Mouse (Mus musculus): Measurements from ENCODE around the gene Mrpl1. TPM values are rescaled to one million over a fixed set of nuclear protein-coding genes. Genes with fewer than 3 reads are reported as not detected.

Mrpl1 gene
- polyA plus RNA-seq, 1 experiment = 9.0 TPM

DNA sequence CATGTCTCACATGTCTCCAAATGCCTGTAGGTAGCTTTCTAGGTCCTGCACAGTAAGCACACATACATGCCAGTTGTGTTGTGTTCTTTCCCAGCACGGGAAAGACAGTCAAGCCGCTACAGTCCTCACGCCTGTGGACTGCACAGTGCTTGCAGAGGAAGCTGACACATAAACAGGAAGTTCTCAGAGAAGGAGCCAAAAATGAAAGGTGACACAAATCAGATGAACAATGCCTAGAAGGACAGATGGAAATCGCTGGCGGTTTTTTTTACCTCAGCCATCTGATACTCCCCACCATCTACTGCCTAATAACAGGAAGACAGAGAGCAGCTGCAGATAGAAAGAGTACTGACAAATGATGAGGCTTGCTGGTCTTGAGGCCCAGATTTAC, 45.3 kb upstream of the Mrpl1 start, which contains the start of gene Cnot6l:
Gene Cnot6l (minus strand): TSS at position 151 of the 391 bp plus-strand sequence.
- TF ChIP-seq CTCF (IDR thresholded peaks at IDR 0.05; ENCODE audit: control insufficient read depth, insufficient read depth, insufficient replicate concordance, low read depth, low read length) = no peak
- Histone ChIP-seq H3K36me3 (ENCODE audit: control insufficient read depth, insufficient read depth, low read length) (no peaks in the 10 kb centered on the region), H3K4me1 (ENCODE audit: control insufficient read depth, insufficient read depth, low read length) (peaks cover 5% of the 10 kb centered on the region), H3K27ac (ENCODE audit: control insufficient read depth, insufficient read depth, low read depth, low read length) (peak within 1 kb of the TSS; percentile 95), H3K4me3 (ENCODE audit: control insufficient read depth, low read depth, low read length) (peak within 1 kb of the TSS; percentile 97), H3K27me3 (ENCODE audit: control insufficient read depth, insufficient read depth, low read length) (no peaks in the 10 kb centered on the region)

GRCm38 (mm10) chr5:96166761-96167160, 42.5 kb upstream of the Mrpl1 start:
- TF ChIP-seq CTCF (IDR thresholded peaks at IDR 0.05; ENCODE audit: control insufficient read depth, insufficient read depth, insufficient replicate concordance, low read depth, low read length) (no peak), POLR2A (IDR thresholded peaks at IDR 0.05; ENCODE audit: control insufficient read depth, low read depth, low read length) (no peak)
- H3K4me1 ChIP-seq (ENCODE audit: control insufficient read depth, insufficient read depth, low read length) = peaks cover 5% of the 10 kb centered on the region
- H3K27ac ChIP-seq (ENCODE audit: control insufficient read depth, insufficient read depth, low read depth, low read length) = no peak overlapping the region
- no peaks in the 10 kb centered on the region for H3K27me3 ChIP-seq (ENCODE audit: control insufficient read depth, insufficient read depth, low read length)
- H3K36me3 ChIP-seq (ENCODE audit: control insufficient read depth, insufficient read depth, low read length) = no peaks in the 10 kb centered on the region
- no peak overlapping the region for H3K4me3 ChIP-seq (ENCODE audit: control insufficient read depth, low read depth, low read length)

DNA sequence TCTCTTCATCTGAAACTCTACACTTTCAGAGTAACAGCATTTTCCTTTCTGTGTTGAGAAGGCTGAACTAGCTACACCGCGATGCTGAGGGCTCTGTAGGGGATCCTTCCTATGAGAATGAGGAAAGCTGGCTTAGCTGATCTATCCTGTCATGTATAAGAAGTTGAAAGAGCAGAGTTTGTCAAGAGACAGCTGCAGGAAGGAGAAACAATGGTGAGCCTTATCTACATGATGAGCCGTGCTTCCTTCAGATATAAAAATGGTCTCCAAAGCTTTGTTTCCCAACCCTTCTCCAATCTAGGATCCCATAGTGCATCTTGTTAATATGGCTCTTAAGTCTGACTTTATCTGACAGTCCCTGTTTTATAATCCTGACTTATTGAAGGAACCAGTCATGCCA, 38.9 kb upstream of the Mrpl1 start:
- no peaks in the 10 kb centered on the region for H3K27me3 ChIP-seq (ENCODE audit: control insufficient read depth, insufficient read depth, low read length)
- no peak for TF ChIP-seq POLR2A (IDR thresholded peaks at IDR 0.05; ENCODE audit: control insufficient read depth, low read depth, low read length)
- no peak for TF ChIP-seq CTCF (IDR thresholded peaks at IDR 0.05; ENCODE audit: control insufficient read depth, insufficient read depth, insufficient replicate concordance, low read depth, low read length)
- no peaks in the 10 kb centered on the region for H3K36me3 ChIP-seq (ENCODE audit: control insufficient read depth, insufficient read depth, low read length)
- no peak overlapping the region for H3K27ac ChIP-seq (ENCODE audit: control insufficient read depth, insufficient read depth, low read depth, low read length)
- H3K4me3 ChIP-seq (ENCODE audit: control insufficient read depth, low read depth, low read length) = no peak overlapping the region
- no peaks in the 10 kb centered on the region for H3K4me1 ChIP-seq (ENCODE audit: control insufficient read depth, insufficient read depth, low read length)

- Histone ChIP-seq H3K27ac (ENCODE audit: control insufficient read depth, insufficient read depth, low read depth, low read length) (no peak overlapping the region), H3K4me3 (ENCODE audit: control insufficient read depth, low read depth, low read length) (no peak overlapping the region), H3K36me3 (ENCODE audit: control insufficient read depth, insufficient read depth, low read length) (no peaks in the 10 kb centered on the region), H3K4me1 (ENCODE audit: control insufficient read depth, insufficient read depth, low read length) (peaks cover under 1% of the 10 kb centered on the region; the same call in 1 of the 2 replicates), H3K27me3 (ENCODE audit: control insufficient read depth, insufficient read depth, low read length) (no peaks in the 10 kb centered on the region)
- no peak for TF ChIP-seq CTCF (IDR thresholded peaks at IDR 0.05; ENCODE audit: control insufficient read depth, insufficient read depth, insufficient replicate concordance, low read depth, low read length)
- TF ChIP-seq POLR2A (IDR thresholded peaks at IDR 0.05; ENCODE audit: control insufficient read depth, low read depth, low read length) = no peak
Measured at GRCm38 (mm10) chr5:96171765-96172164, 37.5 kb upstream of the Mrpl1 start.

DNA sequence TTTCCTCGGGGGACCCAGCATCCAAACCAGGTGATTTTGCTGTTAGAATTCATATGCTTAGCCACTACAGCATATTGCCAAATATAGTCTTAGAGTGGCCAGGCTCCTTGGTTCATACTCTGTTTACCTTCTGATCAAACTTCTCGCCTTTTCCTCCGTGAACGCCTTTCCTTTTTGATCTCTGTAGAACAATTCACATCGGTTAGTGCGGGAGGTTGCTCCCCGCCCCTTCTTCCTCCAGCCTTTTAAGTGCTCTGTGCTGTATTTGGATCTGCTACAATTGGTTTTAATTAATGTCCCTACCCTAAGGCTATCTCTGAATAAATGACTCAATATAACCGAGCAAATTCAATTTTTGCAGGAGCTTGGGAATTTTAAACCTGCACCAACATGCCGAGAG, 33.2 kb upstream of the Mrpl1 start:
- no peak for TF ChIP-seq CTCF (IDR thresholded peaks at IDR 0.05; ENCODE audit: control insufficient read depth, insufficient read depth, insufficient replicate concordance, low read depth, low read length)
- TF ChIP-seq POLR2A (IDR thresholded peaks at IDR 0.05; ENCODE audit: control insufficient read depth, low read depth, low read length) = no peak
- H3K4me3 ChIP-seq (ENCODE audit: control insufficient read depth, low read depth, low read length) = no peak overlapping the region
- no peaks in the 10 kb centered on the region for H3K36me3 ChIP-seq (ENCODE audit: control insufficient read depth, insufficient read depth, low read length)
- peaks cover 5% of the 10 kb centered on the region; the same call in 1 of the 2 replicates for H3K4me1 ChIP-seq (ENCODE audit: control insufficient read depth, insufficient read depth, low read length)
- H3K27me3 ChIP-seq (ENCODE audit: control insufficient read depth, insufficient read depth, low read length) = no peaks in the 10 kb centered on the region
- no peak overlapping the region for H3K27ac ChIP-seq (ENCODE audit: control insufficient read depth, insufficient read depth, low read depth, low read length)

GRCm38 (mm10) chr5:96176879-96177358, 32.4 kb upstream of the Mrpl1 start:
- no peak overlapping the region for H3K4me3 ChIP-seq (ENCODE audit: control insufficient read depth, low read depth, low read length)
- no peak for TF ChIP-seq CTCF (IDR thresholded peaks at IDR 0.05; ENCODE audit: control insufficient read depth, insufficient read depth, insufficient replicate concordance, low read depth, low read length)
- TF ChIP-seq POLR2A (IDR thresholded peaks at IDR 0.05; ENCODE audit: control insufficient read depth, low read depth, low read length) = no peak
- H3K36me3 ChIP-seq (ENCODE audit: control insufficient read depth, insufficient read depth, low read length) = no peaks in the 10 kb centered on the region
- H3K27me3 ChIP-seq (ENCODE audit: control insufficient read depth, insufficient read depth, low read length) = no peaks in the 10 kb centered on the region
- peaks cover 5% of the 10 kb centered on the region; the same call in 1 of the 2 replicates for H3K4me1 ChIP-seq (ENCODE audit: control insufficient read depth, insufficient read depth, low read length)
- H3K27ac ChIP-seq (ENCODE audit: control insufficient read depth, insufficient read depth, low read depth, low read length) = no peak overlapping the region

DNA sequence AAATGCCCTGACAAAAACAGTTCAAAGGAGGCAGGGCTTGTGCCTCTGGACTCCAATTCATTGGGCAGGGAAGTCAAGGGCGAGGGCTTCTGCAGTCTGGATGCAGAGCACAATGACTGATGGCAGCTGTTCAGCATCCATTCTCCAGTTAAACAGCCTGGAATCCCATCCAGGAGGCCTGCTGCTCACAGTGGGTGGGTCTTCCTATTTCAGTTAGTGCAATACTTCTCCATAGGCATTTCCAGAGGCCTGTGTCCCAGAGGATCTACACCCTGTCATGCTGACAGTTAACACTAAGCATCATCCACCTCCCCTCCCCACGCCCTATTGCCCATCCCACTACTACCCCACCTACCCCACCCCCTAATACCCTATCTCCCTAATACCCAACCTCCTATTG, 26.1 kb upstream of the Mrpl1 start:
- no peak overlapping the region for H3K4me3 ChIP-seq (ENCODE audit: control insufficient read depth, low read depth, low read length)
- no peaks in the 10 kb centered on the region for H3K36me3 ChIP-seq (ENCODE audit: control insufficient read depth, insufficient read depth, low read length)
- H3K27me3 ChIP-seq (ENCODE audit: control insufficient read depth, insufficient read depth, low read length) = no peaks in the 10 kb centered on the region
- TF ChIP-seq CTCF (IDR thresholded peaks at IDR 0.05; ENCODE audit: control insufficient read depth, insufficient read depth, insufficient replicate concordance, low read depth, low read length) (no peak), POLR2A (IDR thresholded peaks at IDR 0.05; ENCODE audit: control insufficient read depth, low read depth, low read length) (no peak)
- H3K4me1 ChIP-seq (ENCODE audit: control insufficient read depth, insufficient read depth, low read length) = no peaks in the 10 kb centered on the region
- H3K27ac ChIP-seq (ENCODE audit: control insufficient read depth, insufficient read depth, low read depth, low read length) = no peak overlapping the region

GRCm38 (mm10) chr5:96183987-96184386, 25.3 kb upstream of the Mrpl1 start:
- Histone ChIP-seq H3K4me1 (ENCODE audit: control insufficient read depth, insufficient read depth, low read length) (no peaks in the 10 kb centered on the region), H3K27ac (ENCODE audit: control insufficient read depth, insufficient read depth, low read depth, low read length) (no peak overlapping the region), H3K27me3 (ENCODE audit: control insufficient read depth, insufficient read depth, low read length) (no peaks in the 10 kb centered on the region), H3K36me3 (ENCODE audit: control insufficient read depth, insufficient read depth, low read length) (no peaks in the 10 kb centered on the region), H3K4me3 (ENCODE audit: control insufficient read depth, low read depth, low read length) (no peak overlapping the region)
- TF ChIP-seq CTCF (IDR thresholded peaks at IDR 0.05; ENCODE audit: control insufficient read depth, insufficient read depth, insufficient replicate concordance, low read depth, low read length) (no peak), POLR2A (IDR thresholded peaks at IDR 0.05; ENCODE audit: control insufficient read depth, low read depth, low read length) (no peak)
